In the genomic region with DNA sequence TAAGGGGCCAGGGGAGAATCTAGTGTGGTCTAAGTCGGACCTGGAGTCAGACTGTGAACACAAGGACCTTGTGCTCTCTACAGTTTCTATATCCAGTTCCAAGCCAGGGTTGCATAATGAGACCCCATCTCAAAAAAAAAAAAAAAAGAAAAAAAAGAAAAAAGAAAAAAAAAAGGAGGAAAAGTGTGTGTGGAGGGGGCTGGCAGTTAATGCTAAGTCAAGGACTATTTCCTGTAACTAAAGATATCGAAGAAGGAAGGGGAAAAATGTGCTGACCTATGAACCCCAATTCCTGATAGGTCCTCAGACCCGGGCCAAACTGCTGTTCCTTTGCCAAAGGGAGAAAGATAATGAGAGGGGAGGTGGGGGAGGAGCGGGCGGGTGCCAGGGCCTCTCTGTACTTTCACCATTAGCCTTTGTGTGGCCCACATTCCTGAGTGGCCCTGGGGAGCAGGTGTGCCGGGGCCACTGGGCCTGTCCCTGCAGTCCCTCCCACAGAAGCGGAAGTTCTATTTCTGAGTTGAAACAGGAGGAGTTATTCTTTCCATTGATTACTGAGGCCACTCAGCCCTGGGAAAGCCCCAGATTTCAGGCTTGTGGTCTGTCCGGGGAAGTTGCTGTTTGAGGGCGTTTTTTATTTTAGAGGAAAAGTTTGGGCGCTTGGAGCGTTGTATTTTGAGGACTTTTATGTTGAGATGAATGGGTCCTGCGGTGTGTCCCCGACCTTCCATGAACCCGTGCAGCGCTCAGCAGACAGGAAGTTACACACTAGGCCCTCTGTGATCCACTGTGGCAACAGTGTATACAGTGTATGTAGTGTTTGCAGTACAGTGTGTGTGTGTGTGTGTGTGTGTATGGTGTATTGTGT, we compare ENCODE assay signal across 8 mouse cellular contexts. TPM values are rescaled to one million over a fixed set of nuclear protein-coding genes. Genes with fewer than 3 reads are reported as not detected.
A peak's percentile ranks its signal among the peaks of the same experiment; 100 is the strongest.
DNase-seq lines count a peak whose midpoint lies in the region; ATAC-seq and TF ChIP-seq lines count a peak whose summit lies in the region.

No protein-coding gene starts in this region.

- WGBS in heart, embryonic 16.5 days, result 37% methylated on average over 15 of the region's 15 CpGs
- WGBS in neural tube, embryonic 11.5 days, result 47% methylated on average over 15 of the region's 15 CpGs

- H3K4me3 ChIP-seq in bone marrow macrophage, adult 2 months (ENCODE audit: insufficient read depth, low read length), result peak overlapping the region; percentile 19
- H3K4me3 ChIP-seq in heart, embryonic 16.5 days (ENCODE audit: low read length), result no peak overlapping the region
- H3K4me3 ChIP-seq in neural tube, embryonic 11.5 days (ENCODE audit: low read depth, low read length), result no peak overlapping the region

- peak overlapping the region; percentile 6; the same call in 1 of the 2 replicates for H3K4me2 ChIP-seq in heart, embryonic 16.5 days (ENCODE audit: low read depth, low read length)
- no peak overlapping the region for H3K4me2 ChIP-seq in neural tube, embryonic 11.5 days (ENCODE audit: low read depth)

- intact Hi-C loops in gastrocnemius, postnatal 36 days (cut with DNase I), result no loop called here

- H3K4me1 ChIP-seq in bone marrow macrophage, adult 2 months (ENCODE audit: control insufficient read depth, insufficient read depth, low read length), result peaks cover 67% of the 10 kb centered on the region
- H3K4me1 ChIP-seq in heart, embryonic 16.5 days (ENCODE audit: control insufficient read depth, insufficient read depth, low read length), result peaks cover 7% of the 10 kb centered on the region
- H3K4me1 ChIP-seq in neural tube, embryonic 11.5 days (ENCODE audit: control insufficient read depth, insufficient read depth, low read length), result 0 out of 2 replicates have a peak, but pooled peaks cover 2% of the 10 kb centered on the region

- H3K9ac ChIP-seq in heart, embryonic 16.5 days (ENCODE audit: low read length), result no peak overlapping the region
- H3K9ac ChIP-seq in neural tube, embryonic 11.5 days (ENCODE audit: low read length), result no peak overlapping the region

- TF ChIP-seq POLR2A in bone marrow macrophage, adult 2 months (IDR thresholded peaks at IDR 0.05; ENCODE audit: borderline replicate concordance, low read depth, low read length), result no peak

- peaks cover 5% of the 10 kb centered on the region for H3K36me3 ChIP-seq in heart, embryonic 16.5 days (ENCODE audit: control insufficient read depth, insufficient read depth)
- H3K36me3 ChIP-seq in neural tube, embryonic 11.5 days (ENCODE audit: control insufficient read depth, insufficient read depth, low read length), result no peaks in the 10 kb centered on the region

- TF ChIP-seq CTCF in bone marrow macrophage, adult 2 months (IDR thresholded peaks at IDR 0.05; ENCODE audit: low read depth, low read length), result no peak

- peak; percentile 26 for DNase-seq in gastrocnemius, adult 18-20 months (ENCODE audit: low spot score)
- no peak for DNase-seq in gastrocnemius, postnatal 36 days
- DNase-seq in liver, result peak; percentile 48
- peak; percentile 21 for DNase-seq in neural tube, embryonic 11.5 days (ENCODE audit: low spot score)
- DNase-seq in right cerebral cortex, postnatal 4 days, result no peak
- no peak for DNase-seq in cerebellum, adult 8-10 months

- H3K9me3 ChIP-seq in heart, embryonic 16.5 days (replicated peaks; ENCODE audit: control insufficient read depth, low read length), result peaks cover 6% of the 10 kb centered on the region
- no peaks in the 10 kb centered on the region for H3K9me3 ChIP-seq in neural tube, embryonic 11.5 days (ENCODE audit: control insufficient read depth, low read length)

- peak overlapping the region; percentile 82 for H3K27ac ChIP-seq in bone marrow macrophage, adult 2 months (ENCODE audit: insufficient read depth, low read depth, low read length)
- peak overlapping the region; percentile 71 for H3K27ac ChIP-seq in heart, embryonic 16.5 days (ENCODE audit: low read length)
- no peak overlapping the region for H3K27ac ChIP-seq in neural tube, embryonic 11.5 days (ENCODE audit: low read depth, low read length)

- H3K27me3 ChIP-seq in heart, embryonic 16.5 days (ENCODE audit: control insufficient read depth, insufficient read depth, low read length), result no peaks in the 10 kb centered on the region
- H3K27me3 ChIP-seq in neural tube, embryonic 11.5 days (ENCODE audit: control insufficient read depth, insufficient read depth, low read length), result no peaks in the 10 kb centered on the region

- peak; percentile 66 for ATAC-seq in heart, embryonic 16.5 days (replicated peaks; ENCODE audit: extremely low read depth, insufficient read depth, low FRiP score)
- no peak for ATAC-seq in neural tube, embryonic 11.5 days (ENCODE audit: insufficient read depth, low FRiP score, low TSS enrichment)

RNA-seq across cellular contexts. Expression of a gene that starts 28.3 kb away (rescaled TPM):
- total RNA-seq in gastrocnemius, adult 18-20 months (2021), result 10 to 100 TPM; 38.0 to 47.5 TPM
- 10 to 100 TPM; 30.5 to 39.6 TPM for total RNA-seq in gastrocnemius, postnatal 36 days (2021)
- polyA plus RNA-seq in bone marrow macrophage, adult 2 months (2012; ENCODE audit: insufficient read depth, insufficient read length, missing spikeins), result 27.9 and 32.1 TPM in 2 replicates
- polyA plus RNA-seq in heart, embryonic 16.5 days (2015; fragmentation: Nextera tagmentation; extraction: Ambion mirVana), result 0.49 and 0.74 TPM in 2 replicates
- polyA plus RNA-seq in neural tube, embryonic 11.5 days (2014; fragmentation: Nextera tagmentation; extraction: Ambion mirVana), result 0.95 and 0.97 TPM in 2 replicates

RNA-seq across cellular contexts. Expression of a gene that starts 30.3 kb away (rescaled TPM):
- 1 to 10 TPM; 4.6 to 9.0 TPM for total RNA-seq in gastrocnemius, adult 18-20 months (2021)
- total RNA-seq in gastrocnemius, postnatal 36 days (2021), result 1 to 10 TPM; 3.1 to 3.9 TPM
- polyA plus RNA-seq in bone marrow macrophage, adult 2 months (2012; ENCODE audit: insufficient read depth, insufficient read length, missing spikeins), result 54.3 and 57.5 TPM in 2 replicates
- polyA plus RNA-seq in heart, embryonic 16.5 days (2015; fragmentation: Nextera tagmentation; extraction: Ambion mirVana), result 5.0 and 5.5 TPM in 2 replicates
- 2.4 and 2.6 TPM in 2 replicates for polyA plus RNA-seq in neural tube, embryonic 11.5 days (2014; fragmentation: Nextera tagmentation; extraction: Ambion mirVana)

RNA-seq across cellular contexts. Expression of a gene that starts 44.8 kb away (rescaled TPM):
- 1 to 10 TPM; 4.2 to 5.0 TPM for total RNA-seq in gastrocnemius, adult 18-20 months (2021)
- total RNA-seq in gastrocnemius, postnatal 36 days (2021), result 1 to 10 TPM; 3.5 to 4.5 TPM
- 27.7 and 30.8 TPM in 2 replicates for polyA plus RNA-seq in bone marrow macrophage, adult 2 months (2012; ENCODE audit: insufficient read depth, insufficient read length, missing spikeins)
- polyA plus RNA-seq in heart, embryonic 16.5 days (2015; fragmentation: Nextera tagmentation; extraction: Ambion mirVana), result 28.8 and 29.4 TPM in 2 replicates
- 64.9 and 68.2 TPM in 2 replicates for polyA plus RNA-seq in neural tube, embryonic 11.5 days (2014; fragmentation: Nextera tagmentation; extraction: Ambion mirVana)

RNA-seq across cellular contexts. Expression of a gene that starts 51.2 kb away (rescaled TPM):
- total RNA-seq in gastrocnemius, adult 18-20 months (2021), result not detected
- total RNA-seq in gastrocnemius, postnatal 36 days (2021), result not detected
- polyA plus RNA-seq in bone marrow macrophage, adult 2 months (2012; ENCODE audit: insufficient read depth, insufficient read length, missing spikeins), result not detected in 2 replicates
- polyA plus RNA-seq in heart, embryonic 16.5 days (2015; fragmentation: Nextera tagmentation; extraction: Ambion mirVana), result 0.17 and 0.30 TPM in 2 replicates
- polyA plus RNA-seq in neural tube, embryonic 11.5 days (2014; fragmentation: Nextera tagmentation; extraction: Ambion mirVana), result 0.39 TPM in 1 of 2 replicates, not detected in the other

Comparison
In these comparisons a context has a peak if more than half of its experiments do, and no peak if none do; other contexts are left out.
1. DNase-seq: peak in gastrocnemius, adult 18-20 months (single experiment), liver (single experiment) and neural tube, embryonic 11.5 days (single experiment); none in gastrocnemius, postnatal 36 days (0 of 2), right cerebral cortex, postnatal 4 days (single experiment) and cerebellum, adult 8-10 months (single experiment).
2. RNA of a gene that starts 28.3 kb away (polyA plus RNA-seq): 27.9 to 32.1 TPM in bone marrow macrophage, adult 2 months; 0.95 to 0.97 TPM in neural tube, embryonic 11.5 days and 0.49 to 0.74 TPM in heart, embryonic 16.5 days; every median in the first group is over 10 times any median in the second.